Mouse (Mus musculus): ENCODE measurements around the gene Csnk1g1.

Gene Csnk1g1

DNA sequence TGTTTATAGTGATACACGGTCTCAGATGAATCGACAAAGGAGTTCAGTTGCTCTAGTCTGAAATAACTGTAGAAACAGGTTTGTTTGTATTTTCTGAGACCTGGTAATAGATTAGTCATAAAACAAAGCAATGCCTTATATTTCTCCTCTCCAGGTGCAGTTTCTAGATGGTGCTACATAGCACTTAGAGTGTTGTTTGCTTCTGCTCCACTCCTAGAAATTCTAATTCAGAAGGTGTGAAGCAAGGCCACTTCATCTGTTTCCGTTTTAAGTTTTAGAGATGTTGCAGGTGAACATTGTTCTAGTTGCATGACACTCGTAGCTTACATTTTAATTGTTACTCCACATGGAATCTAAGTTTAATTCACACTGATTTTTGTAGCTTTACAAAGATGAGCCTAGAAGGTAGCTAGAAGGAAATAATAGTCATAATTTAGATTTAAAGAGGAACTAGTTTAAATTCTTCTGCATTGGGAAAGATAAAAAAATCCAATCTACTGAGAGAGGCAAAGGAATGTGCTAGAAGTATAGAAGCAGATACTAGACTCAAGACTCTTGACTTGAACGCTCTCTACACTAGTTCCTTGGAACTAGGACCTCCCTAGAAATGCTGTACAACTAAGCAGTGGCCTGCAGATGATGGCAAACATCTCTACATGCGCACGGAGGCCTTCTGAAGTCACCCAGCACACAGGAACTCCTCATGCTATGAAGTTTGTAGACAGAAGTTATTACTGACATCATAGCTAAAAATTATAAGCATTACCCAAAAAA is 87.1 kb downstream of the Csnk1g1 start:
- no peak for DNase-seq (ENCODE audit: low spot score in 2 of 2)

DNA sequence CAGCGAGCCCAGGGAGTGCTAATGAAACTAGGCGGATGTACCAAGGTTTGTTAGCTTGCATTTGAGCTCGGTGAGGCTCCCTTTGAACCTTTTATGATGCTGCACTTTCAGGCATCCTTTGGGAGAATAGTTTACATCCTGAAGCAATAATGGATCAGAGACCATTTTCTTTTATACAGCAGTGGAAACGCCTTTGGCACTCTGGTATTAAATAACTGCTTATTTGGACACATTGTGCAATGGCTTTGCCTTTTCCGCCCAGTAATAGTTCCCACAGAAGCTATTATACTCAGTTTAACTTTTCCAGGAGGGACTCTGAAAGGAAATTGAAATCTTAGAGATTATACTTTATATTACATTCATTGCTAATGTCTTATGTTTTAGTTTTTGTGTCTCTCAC is 90.2 kb downstream of the Csnk1g1 start:
- no peak for DNase-seq (ENCODE audit: low spot score in 2 of 2)

DNA sequence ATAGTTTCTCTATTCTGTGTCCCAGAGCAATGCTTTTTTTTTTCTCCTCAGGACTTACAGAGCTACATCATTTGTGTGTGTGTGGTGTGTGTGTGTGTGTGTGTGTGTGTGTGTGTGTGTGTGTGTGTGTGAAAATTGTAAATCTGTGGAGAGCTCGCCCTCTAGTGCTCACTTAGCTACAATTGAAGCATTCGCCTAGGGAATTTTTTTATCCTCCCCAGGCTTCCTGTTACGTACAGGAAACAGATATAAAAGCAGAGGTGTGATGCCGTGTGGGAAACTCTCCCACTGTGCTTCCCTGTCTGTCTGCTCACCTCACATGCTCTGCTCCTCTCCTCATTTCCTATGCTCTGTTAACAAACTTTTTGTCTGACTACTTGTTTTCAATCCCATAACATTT is 95.7 kb downstream of the Csnk1g1 start:
- DNase-seq (ENCODE audit: low spot score in 2 of 2): peak; percentile 2 to 14

DNA sequence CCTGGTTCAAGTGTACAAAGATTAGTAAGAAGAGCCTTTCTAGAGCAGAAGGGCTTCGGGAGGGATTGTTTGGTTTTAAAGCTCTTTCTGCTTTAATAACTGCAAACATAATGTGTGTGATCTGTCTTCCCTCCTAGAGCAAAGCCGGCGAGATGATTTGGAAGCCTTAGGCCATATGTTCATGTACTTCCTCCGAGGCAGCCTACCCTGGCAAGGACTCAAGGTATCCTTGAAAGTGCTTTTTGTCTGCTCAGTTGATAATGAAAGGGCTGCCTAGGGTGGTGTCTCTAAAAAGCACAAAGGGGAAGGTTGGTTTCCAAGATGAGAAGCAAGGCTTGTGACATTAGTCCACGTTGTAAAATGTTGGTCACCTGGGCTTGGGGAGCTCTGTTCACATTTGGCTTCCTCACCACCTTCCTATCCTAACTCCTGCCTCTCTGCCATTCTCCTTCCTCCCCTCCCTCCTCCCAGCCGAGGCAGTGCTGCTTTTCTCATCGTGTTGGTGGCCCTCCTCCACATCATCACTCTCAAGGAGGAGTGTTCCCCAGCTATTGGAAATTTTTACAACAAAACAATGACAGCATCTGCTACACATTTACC is 99.0 kb downstream of the Csnk1g1 start:
- DNase-seq (ENCODE audit: low spot score in 2 of 2): no peak

DNA sequence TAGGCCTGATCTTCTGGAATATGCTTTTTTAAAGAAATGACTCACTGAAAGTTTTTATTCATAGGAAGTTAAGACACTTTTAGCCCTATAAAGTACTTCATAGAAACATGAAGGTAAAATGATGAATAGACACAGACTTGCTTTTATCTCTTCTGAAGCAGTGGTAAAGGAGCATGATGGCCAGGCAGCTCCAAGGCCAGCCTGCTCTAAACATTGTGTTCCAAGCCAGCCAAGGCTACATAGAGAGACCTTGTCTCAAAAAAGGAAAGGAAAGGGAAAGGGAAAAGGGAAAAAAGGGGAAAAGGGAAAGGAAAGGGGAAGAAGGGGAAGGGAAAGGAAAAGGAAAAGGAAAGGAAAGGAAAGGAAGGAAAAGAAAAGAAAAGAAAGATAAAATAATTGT is 111.9 kb downstream of the Csnk1g1 start:
- DNase-seq (ENCODE audit: low spot score in 2 of 2): no peak

DNA sequence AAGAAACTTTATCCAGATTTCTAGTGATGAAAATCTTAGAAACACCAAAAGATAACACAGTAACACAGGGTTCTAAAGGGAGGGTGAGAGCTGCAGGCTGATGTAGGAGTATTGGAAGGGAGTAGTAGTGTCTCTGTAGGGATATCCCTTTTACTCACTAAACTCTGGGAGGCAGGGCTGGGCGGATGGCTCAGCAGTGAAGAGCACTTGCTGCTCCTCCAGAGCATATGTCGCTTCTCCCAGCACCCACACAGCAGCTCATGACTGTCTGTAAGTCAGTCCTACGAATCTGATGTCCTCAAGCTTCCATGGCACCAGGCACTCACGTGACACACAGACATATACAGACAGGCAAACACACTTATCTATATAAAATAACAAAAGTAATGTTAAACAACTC is 129.4 kb downstream of the Csnk1g1 start:
- no peak for DNase-seq (ENCODE audit: low spot score in 2 of 2)

DNA sequence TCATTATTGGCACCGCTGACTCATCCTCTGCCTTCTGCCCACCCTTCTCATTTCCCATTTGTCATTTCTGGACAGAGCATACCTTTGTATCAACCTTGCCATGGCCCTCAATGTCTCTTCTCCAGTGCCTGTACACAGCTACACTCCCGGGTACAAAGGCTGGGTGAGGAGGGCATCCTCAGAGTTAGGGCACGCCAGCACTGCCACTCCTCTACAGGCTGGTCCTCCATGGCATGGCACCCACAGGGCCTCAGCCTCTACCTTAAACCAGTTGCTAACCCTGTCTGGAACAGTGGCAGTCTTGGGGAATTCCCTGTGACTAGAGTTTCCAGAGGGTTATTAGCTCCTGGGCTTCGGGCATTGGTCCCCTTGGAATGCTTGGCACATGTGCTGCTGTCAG is 129.9 kb downstream of the Csnk1g1 start:
- no peak for DNase-seq (ENCODE audit: low spot score in 2 of 2)

DNA sequence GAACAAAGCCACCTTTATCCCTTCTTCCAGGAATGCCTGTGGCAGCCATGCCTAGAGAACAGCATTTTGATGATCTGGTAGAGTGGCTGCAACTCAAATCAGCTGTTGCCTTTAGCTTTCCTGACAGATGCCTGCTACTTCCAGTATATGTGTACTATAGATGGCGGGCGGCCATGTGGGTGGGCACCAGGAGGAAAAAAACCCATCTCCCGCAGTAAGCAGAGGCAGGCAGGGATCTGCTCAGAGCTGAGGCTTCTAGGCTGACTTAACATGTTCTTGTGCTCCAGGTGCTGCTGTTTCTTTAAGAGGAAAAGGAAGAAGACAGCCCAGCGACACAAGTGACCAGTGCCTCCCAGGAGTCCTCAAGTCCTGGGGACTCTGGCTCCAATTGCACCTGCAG is 130.6 kb downstream of the Csnk1g1 start:
- no peak for DNase-seq (ENCODE audit: low spot score in 2 of 2)

DNA sequence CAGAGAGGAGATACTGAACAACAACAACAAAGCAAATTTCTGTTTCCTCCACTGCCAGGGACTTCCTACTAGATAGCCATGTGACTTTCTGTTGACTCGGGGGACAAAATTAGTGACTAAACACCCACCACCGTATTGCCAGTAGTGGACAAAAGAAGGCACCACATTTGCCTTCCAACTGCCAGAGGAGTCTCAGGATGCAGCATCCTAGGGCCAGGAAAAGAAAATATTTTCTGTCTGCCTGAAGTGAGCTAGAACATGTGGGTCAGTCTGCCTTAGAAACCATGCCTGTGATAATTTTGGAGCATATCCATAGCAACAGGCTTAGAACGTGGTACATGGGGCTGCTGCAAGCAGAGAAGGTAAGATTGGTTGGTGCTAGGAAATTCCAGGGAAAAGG is 132.1 kb downstream of the Csnk1g1 start:
- DNase-seq (ENCODE audit: low spot score in 2 of 2): no peak

DNA sequence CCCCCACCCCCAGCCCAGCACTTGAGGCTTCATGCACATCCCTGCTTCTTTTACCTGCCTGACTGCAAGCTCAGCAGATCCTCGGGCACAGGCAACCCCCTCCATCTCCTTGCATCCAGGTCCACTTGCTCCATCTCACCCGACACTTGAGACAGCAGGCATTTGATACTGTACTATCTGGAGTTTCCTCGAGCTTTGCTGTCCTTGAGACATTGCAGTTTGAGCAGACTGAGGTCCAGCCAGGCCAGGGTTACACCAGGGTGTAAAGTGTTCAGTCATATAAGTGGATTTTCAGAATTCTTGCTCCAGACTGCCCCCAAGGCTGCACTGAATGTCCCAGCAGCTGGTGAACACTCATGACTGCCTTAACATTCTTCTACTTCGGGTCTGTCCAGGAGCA is 133.6 kb downstream of the Csnk1g1 start:
- no peak for DNase-seq (ENCODE audit: low spot score in 2 of 2)

DNA sequence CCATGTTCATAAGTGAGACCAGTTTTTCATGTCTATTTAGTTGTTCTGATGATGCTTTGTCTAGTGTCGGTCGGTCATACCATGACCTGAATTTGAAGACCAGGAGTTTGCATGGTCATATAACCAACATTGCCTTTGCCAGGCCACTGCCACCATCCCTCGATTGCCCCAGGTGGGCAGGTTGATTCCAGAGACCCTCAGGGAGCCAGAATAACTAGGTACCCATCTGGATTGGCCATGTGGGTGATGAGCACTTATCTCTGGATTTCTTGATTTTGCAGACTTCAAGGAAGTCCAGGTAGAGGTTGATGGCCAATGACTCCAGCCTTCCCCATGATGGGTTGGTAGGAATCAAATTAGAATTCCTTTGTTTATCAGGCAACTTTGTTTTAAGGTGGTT is 134.5 kb downstream of the Csnk1g1 start:
- DNase-seq (ENCODE audit: low spot score in 2 of 2): no peak

DNA sequence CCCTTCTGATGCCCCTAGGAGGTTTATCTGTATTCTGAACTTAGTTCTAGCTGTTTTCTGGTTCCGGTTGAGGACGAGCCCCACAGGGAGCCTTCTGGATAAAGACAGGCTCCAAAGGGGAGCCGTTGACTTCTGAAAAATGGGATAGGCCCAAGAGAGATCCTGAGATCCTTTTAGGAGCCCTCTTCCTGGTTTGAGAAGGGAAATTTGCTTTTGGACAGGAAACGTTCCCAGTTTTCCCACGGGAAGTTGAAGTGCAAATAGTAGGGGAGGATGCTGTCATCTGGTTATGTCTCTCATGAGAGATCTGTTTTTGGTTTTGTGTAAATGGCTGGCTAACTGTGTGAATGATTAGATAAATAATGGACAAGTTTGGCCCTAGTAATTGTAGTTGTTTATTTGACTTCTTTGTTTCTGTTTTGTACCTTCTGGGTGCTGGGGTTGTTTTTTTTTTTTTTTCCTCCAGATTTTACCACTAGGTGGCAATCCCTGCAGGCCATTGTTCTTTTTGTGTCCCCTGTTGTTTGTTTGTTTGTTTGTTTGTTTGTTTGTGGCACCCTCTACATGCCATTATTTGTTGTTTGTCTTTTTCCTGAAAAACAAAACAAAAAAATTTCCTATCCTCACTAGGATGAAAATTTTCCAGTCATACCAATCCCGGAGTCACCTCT is 141.3 kb downstream of the Csnk1g1 start:
- no peak for DNase-seq (ENCODE audit: low spot score in 2 of 2)

DNA sequence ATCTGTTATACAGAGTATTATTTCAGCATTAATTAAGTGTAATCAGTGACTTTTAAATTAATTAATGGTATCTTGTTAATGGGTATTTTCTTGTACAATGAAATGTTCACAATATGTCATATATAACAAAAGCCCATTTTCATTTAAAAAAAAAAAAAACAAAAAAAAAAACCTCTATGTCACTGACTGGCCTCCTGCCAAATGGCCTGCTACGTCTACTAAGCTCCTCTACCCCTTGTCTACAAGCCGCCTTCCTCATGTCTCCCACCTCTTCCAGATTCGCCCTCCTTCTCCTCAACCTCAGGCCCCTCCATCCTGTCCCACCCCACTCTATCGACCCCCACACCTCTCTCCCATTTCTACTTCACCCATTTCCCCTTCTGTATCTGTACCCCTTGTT is 142.8 kb downstream of the Csnk1g1 start:
- DNase-seq (ENCODE audit: low spot score in 2 of 2): no peak

DNA sequence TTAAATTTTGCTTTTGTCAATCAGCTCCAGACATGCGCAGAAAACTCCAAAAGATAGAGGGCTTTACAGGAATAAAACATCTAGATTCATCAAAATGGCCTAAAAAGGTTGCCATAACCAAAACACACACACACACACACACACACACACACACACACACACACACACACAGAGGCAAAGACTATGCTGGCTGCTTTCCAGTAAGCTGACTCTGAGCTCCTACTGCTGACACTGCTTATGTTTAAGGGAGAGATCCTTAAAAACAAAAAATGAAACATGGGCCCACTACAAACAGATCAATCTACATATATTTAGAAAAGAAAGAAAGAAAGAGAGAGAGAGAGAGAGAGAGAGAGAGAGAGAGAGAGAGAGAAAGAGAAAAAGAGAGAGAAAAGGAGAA is 144.0 kb downstream of the Csnk1g1 start:
- no peak for DNase-seq (ENCODE audit: low spot score in 2 of 2)

DNA sequence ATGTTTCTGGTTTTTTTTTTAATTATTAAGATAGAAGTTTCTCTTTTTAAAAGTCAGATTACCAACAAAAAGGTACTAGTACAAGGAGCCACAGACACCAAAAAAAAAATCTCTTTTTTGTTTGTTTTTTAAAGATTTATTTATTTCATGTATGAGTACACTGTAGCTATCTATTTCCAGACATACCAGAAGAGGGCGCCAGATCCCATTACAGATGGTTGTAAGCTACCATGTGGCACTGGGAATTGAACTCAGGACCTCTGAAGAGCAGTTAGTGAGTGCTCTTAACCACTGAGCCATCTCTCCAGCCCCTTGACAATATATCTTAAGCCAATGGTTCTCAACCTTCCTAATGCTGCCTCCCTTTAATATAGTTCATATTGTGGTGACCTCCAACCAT is 144.9 kb downstream of the Csnk1g1 start:
- DNase-seq (ENCODE audit: low spot score in 2 of 2): no peak

DNA sequence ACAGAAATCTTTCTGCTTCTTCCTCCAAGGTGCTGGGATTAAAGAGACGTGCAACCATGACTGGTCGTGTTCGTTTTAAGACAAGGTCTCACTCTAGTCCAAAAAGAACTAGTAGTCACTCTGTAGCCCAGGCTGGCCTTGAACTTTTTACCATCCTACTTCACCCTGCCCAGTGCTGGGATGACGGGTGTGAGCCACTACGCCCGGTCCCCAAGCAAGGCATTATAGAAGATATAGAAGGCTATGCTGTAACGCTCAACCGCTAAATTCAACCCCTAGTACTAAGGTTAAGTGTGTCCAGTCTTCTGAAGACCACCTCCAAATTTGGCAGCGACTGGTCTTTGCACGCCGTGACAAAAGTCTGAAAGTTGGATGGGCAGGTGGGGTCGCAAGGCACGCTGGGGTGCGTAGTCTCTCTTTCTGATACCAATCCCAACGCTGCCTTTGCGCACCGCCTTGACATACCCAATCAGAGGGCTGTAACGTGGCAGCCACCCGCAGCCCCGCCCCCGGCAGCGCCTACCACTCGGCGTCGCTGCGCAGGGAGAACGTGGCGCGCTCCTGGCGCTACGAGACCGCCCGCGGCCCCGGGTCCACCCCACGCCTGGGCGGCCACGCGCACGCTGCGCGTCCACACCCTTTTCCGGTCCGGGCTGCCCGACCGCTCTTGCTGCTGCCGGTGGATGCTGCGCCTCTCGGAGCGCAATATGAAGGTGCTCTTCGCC is 151.0 kb downstream of the Csnk1g1 start, which contains the start of gene Ppib:
Gene Ppib, plus strand, starts transcription at position 640 of the 725 bp plus-strand sequence.
- DNase-seq (ENCODE audit: low spot score in 2 of 2): peak; percentile 98 to 99

DNA sequence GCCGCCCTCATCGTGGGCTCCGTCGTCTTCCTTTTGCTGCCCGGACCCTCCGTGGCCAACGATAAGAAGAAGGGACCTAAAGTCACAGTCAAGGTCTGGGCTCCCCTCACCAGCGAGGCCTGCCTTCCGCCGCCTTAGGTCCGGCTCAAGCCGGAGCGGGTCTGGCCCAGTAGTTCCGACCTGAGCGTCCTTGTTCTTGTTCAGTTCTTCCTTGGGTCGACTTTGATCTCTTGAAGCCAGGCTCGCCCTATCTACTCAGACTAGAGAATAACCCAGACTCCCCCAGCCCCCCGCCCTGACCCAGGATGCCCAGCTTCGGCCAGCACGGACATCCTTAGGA is 151.6 kb downstream of the Csnk1g1 start:
- DNase-seq (ENCODE audit: low spot score in 2 of 2): no peak

DNA sequence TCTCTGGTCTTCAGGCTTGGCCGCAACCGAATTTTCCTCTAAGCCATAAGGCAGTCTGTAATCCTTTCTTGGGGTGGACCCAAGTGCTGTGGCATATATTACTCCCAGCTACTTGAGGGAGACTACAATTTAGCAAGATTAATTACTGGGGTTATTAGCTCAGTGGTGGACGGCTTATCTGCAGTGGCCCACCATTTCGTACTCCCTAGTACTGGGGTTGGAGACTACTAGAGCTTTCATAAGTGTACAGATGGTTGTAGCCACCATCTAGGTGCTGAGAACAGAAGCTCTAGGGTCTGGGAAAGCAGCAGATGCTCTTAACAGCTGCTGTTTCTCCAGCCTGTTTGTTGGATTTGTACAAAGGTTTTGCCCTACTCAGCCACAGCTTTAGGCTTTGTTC is 152.3 kb downstream of the Csnk1g1 start:
- DNase-seq (ENCODE audit: low spot score in 2 of 2): no peak

DNA sequence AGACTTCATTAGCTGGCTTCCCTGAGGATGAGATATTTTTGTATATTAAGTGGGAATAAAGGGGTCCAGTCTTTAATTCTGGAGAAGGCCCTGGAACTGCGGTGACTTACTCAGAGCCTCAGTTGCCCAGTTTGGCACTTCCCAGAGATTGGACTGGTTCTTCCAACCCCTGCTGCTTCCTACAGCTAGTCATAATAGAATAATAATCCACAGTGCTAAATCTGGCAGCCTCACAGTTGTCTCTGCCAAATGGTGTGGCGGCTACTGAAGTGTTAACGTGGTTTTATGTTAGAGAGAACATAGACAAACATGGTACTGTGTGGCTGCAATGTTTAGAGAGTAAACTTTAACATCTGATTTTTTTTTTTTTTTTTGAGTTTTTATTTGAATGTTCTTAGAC is 152.9 kb downstream of the Csnk1g1 start:
- DNase-seq (ENCODE audit: low spot score in 2 of 2): no peak

DNA sequence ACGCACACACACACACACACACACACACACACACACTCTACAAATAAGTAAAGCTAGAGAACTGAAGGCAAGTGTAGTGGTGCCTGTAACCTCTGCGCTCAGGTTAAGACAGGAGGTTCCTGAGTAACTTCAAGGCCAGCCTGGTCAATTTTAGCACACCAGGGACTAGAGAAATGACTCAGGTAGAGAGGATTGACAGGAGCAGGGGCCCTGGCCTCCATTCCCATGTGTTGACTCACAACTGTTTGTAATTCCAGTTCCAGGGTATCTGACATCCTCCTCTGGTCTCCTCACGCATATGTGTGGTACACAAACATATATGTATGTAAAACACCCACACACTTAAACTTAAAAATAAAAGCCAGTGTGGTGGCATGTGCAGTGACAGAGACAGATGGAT is 154.7 kb downstream of the Csnk1g1 start:
- DNase-seq (ENCODE audit: low spot score in 2 of 2): no peak

DNA sequence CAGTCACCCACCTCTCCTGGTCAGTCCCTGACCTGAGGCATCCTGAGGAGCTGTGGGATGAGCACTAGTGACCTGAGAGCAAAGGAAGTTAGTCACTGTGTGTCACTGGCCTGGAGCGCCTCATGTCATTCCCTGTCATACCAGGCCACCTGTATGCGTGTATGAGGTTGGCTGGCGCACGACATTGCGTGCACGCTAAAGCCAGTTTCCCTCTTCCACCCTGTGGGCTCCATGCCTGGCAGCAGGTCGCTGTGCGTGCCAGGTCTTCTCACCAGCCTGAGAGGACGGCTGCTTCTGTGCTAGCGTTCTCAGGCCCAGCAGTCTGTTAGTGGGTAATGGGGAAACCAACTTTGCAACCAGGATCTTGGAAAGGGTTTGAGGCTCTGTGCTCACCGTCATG is 155.6 kb downstream of the Csnk1g1 start:
- no peak for DNase-seq (ENCODE audit: low spot score in 2 of 2)

DNA sequence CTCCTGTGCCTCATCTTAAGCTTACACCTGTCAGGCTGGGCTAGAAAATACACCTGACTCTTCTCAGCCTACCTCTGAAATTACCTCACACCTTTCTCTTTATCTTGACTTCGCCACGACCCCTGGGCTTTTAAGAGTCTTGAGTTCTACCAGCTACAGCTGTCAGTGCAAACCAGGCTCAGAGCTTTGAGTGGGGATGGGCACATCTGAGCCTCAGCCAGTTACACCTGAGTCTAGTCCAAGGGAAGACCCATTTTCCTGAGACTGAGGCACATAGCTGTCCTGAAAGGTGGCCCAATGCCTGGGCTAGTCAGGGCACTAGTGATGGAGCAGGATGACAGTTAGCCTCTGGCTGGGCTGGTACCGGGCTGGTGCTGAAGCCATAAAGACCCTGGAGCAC is 158.1 kb downstream of the Csnk1g1 start:
- DNase-seq (ENCODE audit: low spot score in 2 of 2): no peak

DNA sequence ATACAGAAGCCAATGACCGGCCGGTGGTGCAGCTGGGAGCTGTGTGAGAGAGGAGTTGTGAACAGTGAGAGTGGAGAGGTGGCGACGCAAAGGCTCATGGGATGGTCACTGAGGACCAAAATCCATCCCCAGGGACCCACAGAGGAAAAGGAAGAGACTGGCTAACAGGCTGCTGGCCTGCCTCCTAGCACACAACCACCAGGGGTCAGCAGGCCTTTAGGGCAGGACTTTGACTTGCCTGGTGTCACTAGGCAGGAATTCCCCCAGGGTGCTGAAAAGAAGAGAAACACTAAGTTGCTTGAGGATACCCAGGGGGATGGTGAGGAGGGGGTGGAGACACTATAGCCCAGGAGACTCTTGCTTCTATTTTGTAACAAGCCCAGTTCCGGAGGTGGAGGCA is 158.8 kb downstream of the Csnk1g1 start:
- peak in 1 of 2 experiments; percentile 50 for DNase-seq (ENCODE audit: low spot score in 2 of 2)
